ENCODE assay signal across 26 mouse cellular contexts in genomic region chr1:129915484-129915883, GRCm38 (mm10).
DNase-seq lines count a peak whose midpoint lies in the region; ATAC-seq and TF ChIP-seq lines count a peak whose summit lies in the region.
"Had no signal": no experiment of that assay in that cellular context is flagged by ENCODE, and none has a peak within 500 bp of the region (broad histone marks: within the 10 kb centered on the region; RNA-seq: fewer than 3 reads in every experiment).

No protein-coding gene starts in this region.

- no peak overlapping the region for H3K4me3 ChIP-seq in kidney, embryonic 14.5 days (ENCODE audit: low read length)
- H3K4me3 ChIP-seq in intestine, embryonic 16.5 days (ENCODE audit: low read length), result no peak overlapping the region
- no peak overlapping the region for H3K4me3 ChIP-seq in kidney, postnatal 0 days (replicated peaks; ENCODE audit: low read depth, low read length)
- no peak overlapping the region for H3K4me3 ChIP-seq in cerebellum, adult 2 months (replicated peaks; ENCODE audit: insufficient read depth, low read depth, low read length)
- no peak overlapping the region for H3K4me3 ChIP-seq in heart, embryonic 10.5 days
- H3K4me3 ChIP-seq: erythroblast, embryonic 14.5 days; heart, embryonic 15.5 days had no signal

- H3K9ac ChIP-seq in kidney, embryonic 14.5 days (ENCODE audit: low read depth, low read length), result no peak overlapping the region
- H3K9ac ChIP-seq in intestine, embryonic 16.5 days (ENCODE audit: low read depth, low read length), result no peak overlapping the region
- no peak overlapping the region for H3K9ac ChIP-seq in kidney, postnatal 0 days (ENCODE audit: low read depth, low read length)
- H3K9ac ChIP-seq: heart, embryonic 15.5 days; liver, embryonic 14.5 days; lung, embryonic 14.5 days had no signal

- H3K36me3 ChIP-seq in kidney, embryonic 14.5 days (ENCODE audit: control insufficient read depth, insufficient read depth, low read length), result no peaks in the 10 kb centered on the region
- H3K36me3 ChIP-seq in intestine, embryonic 16.5 days (ENCODE audit: control insufficient read depth, insufficient read depth, low read length), result no peaks in the 10 kb centered on the region
- H3K36me3 ChIP-seq in kidney, postnatal 0 days (ENCODE audit: insufficient read depth, low read length), result no peaks in the 10 kb centered on the region
- H3K36me3 ChIP-seq in heart, embryonic 10.5 days, result no peaks in the 10 kb centered on the region
- H3K36me3 ChIP-seq: heart, embryonic 15.5 days had no signal

- no peak for ATAC-seq in kidney, embryonic 14.5 days (ENCODE audit: low FRiP score, low TSS enrichment)
- peak; percentile 89 for ATAC-seq in intestine, embryonic 16.5 days
- ATAC-seq in kidney, postnatal 0 days (replicated peaks; ENCODE audit: low FRiP score, low read depth), result no peak
- ATAC-seq: CD4-positive, CD25-positive, alpha-beta regulatory T cell, adult 4 months; hindbrain, embryonic 16.5 days; midbrain, embryonic 16.5 days had no signal

- no peak overlapping the region for H3K4me2 ChIP-seq in kidney, embryonic 14.5 days (replicated peaks; ENCODE audit: low read depth, low read length)
- H3K4me2 ChIP-seq in intestine, embryonic 16.5 days (ENCODE audit: low read depth, low read length), result no peak overlapping the region
- no peak overlapping the region for H3K4me2 ChIP-seq in kidney, postnatal 0 days (ENCODE audit: low read length)
- H3K4me2 ChIP-seq: heart, embryonic 15.5 days; lung, embryonic 14.5 days; midbrain, embryonic 11.5 days had no signal

- no peak for TF ChIP-seq POLR2A in cerebellum, adult 2 months (IDR thresholded peaks at IDR 0.05; ENCODE audit: borderline replicate concordance, insufficient read depth, low read length)

- H3K27me3 ChIP-seq in kidney, embryonic 14.5 days (ENCODE audit: control insufficient read depth, insufficient read depth, low read length), result no peaks in the 10 kb centered on the region
- no peaks in the 10 kb centered on the region for H3K27me3 ChIP-seq in intestine, embryonic 16.5 days (replicated peaks; ENCODE audit: control insufficient read depth, insufficient read depth, low read length)
- H3K27me3 ChIP-seq in kidney, postnatal 0 days (ENCODE audit: insufficient read depth, low read length), result no peaks in the 10 kb centered on the region
- no peaks in the 10 kb centered on the region for H3K27me3 ChIP-seq in cerebellum, adult 2 months (ENCODE audit: control insufficient read depth, insufficient read depth, low read length)
- H3K27me3 ChIP-seq in heart, embryonic 10.5 days (ENCODE audit: insufficient read depth, poor library complexity, severe bottlenecking), result no peaks in the 10 kb centered on the region
- H3K27me3 ChIP-seq: heart, embryonic 15.5 days had no signal

- H3K4me1 ChIP-seq in kidney, embryonic 14.5 days (ENCODE audit: control insufficient read depth, insufficient read depth, low read length), result no peaks in the 10 kb centered on the region
- H3K4me1 ChIP-seq in intestine, embryonic 16.5 days (ENCODE audit: control insufficient read depth, insufficient read depth, low read length), result no peaks in the 10 kb centered on the region
- H3K4me1 ChIP-seq in kidney, postnatal 0 days (replicated peaks; ENCODE audit: insufficient read depth, low read length), result no peaks in the 10 kb centered on the region
- H3K4me1 ChIP-seq in cerebellum, adult 2 months (ENCODE audit: control insufficient read depth, insufficient read depth, low read length), result no peaks in the 10 kb centered on the region
- H3K4me1 ChIP-seq in heart, embryonic 10.5 days, result 0 out of 2 replicates have a peak, but pooled peaks cover 3% of the 10 kb centered on the region
- H3K4me1 ChIP-seq: heart, embryonic 15.5 days had no signal

- DNase-seq in kidney, adult 18-20 months, result peak; percentile 3
- DNase-seq in kidney, postnatal 0 days (ENCODE audit: low spot score), result peak; percentile 1
- DNase-seq in kidney, postnatal 4 days, result peak; percentile 2 to 3
- no peak for DNase-seq in cerebellum, adult 2 months
- DNase-seq in heart, embryonic 10.5 days (ENCODE audit: low spot score), result no peak
- DNase-seq: adrenal gland, postnatal 25 days; cerebellum, adult 11-12 months; cerebellum, postnatal 10 days; gastrocnemius, postnatal 14 days; layer of hippocampus, postnatal 36 days; left cerebral cortex, postnatal 4 days; lung, embryonic 14.5 days; lung, postnatal 14 days; spleen, adult 18-20 months; thymus, adult 18-20 months; thymus, postnatal 36 days had no signal

- no peaks in the 10 kb centered on the region for H3K9me3 ChIP-seq in kidney, embryonic 14.5 days (ENCODE audit: control insufficient read depth, low read length)
- no peaks in the 10 kb centered on the region for H3K9me3 ChIP-seq in intestine, embryonic 16.5 days (ENCODE audit: control insufficient read depth, low read length)
- H3K9me3 ChIP-seq in kidney, postnatal 0 days (replicated peaks; ENCODE audit: low read length), result no peaks in the 10 kb centered on the region
- H3K9me3 ChIP-seq in heart, embryonic 10.5 days, result no peaks in the 10 kb centered on the region
- H3K9me3 ChIP-seq: heart, embryonic 15.5 days had no signal

- no peak for TF ChIP-seq CTCF in kidney, postnatal 0 days (IDR thresholded peaks at IDR 0.05; ENCODE audit: low read depth)
- no peak for TF ChIP-seq CTCF in cerebellum, adult 2 months (IDR thresholded peaks at IDR 0.05; ENCODE audit: borderline replicate concordance, insufficient read depth, low read depth, low read length)

- WGBS in kidney, embryonic 14.5 days, result 43% methylated on average over 4 of the region's 4 CpGs
- 24% methylated on average over 4 of the region's 4 CpGs for WGBS in intestine, embryonic 16.5 days
- 42% methylated on average over 4 of the region's 4 CpGs for WGBS in kidney, postnatal 0 days
- 39% methylated on average over 4 of the region's 4 CpGs for WGBS in cerebellum, adult 2 months
- WGBS in heart, embryonic 10.5 days, result 33% methylated on average over 4 of the region's 4 CpGs

- H3K27ac ChIP-seq in kidney, embryonic 14.5 days (ENCODE audit: low read depth, low read length), result no peak overlapping the region
- H3K27ac ChIP-seq in intestine, embryonic 16.5 days (ENCODE audit: low read length), result no peak overlapping the region
- H3K27ac ChIP-seq in kidney, postnatal 0 days, result no peak overlapping the region
- H3K27ac ChIP-seq in cerebellum, adult 2 months (ENCODE audit: insufficient read depth, low read length), result no peak overlapping the region
- no peak overlapping the region for H3K27ac ChIP-seq in heart, embryonic 10.5 days
- H3K27ac ChIP-seq: heart, embryonic 15.5 days; liver, embryonic 14.5 days; stomach, postnatal 0 days had no signal

Comparison
In these comparisons a context has a peak if more than half of its experiments do, and no peak if none do; other contexts are left out.
1. DNase-seq: peak in kidney, adult 18-20 months (single experiment), kidney, postnatal 0 days (single experiment) and kidney, postnatal 4 days (2 of 2); none in cerebellum, adult 2 months (0 of 2) and heart, embryonic 10.5 days (single experiment).